Mouse (Mus musculus) liver, adult 2 months (tissue): ENCODE results near the gene 4930426L09Rik.

Experiments used
- CTCF ChIP-seq: fragments of 200-500 bp; IDR thresholded peaks from 2 replicates; pipeline ENCODE4 v1.5.1; 2011; ENCODE audit warnings: low read depth, low read length, control low read depth
- POLR2A ChIP-seq: fragments of 200-500 bp; IDR thresholded peaks from 2 replicates; pipeline ENCODE4 v1.6.1; 2011; ENCODE audit warnings: low read length, control low read depth; ENCODE audit not compliant: insufficient read depth; ENCODE audit errors: extremely low read depth

DNA sequence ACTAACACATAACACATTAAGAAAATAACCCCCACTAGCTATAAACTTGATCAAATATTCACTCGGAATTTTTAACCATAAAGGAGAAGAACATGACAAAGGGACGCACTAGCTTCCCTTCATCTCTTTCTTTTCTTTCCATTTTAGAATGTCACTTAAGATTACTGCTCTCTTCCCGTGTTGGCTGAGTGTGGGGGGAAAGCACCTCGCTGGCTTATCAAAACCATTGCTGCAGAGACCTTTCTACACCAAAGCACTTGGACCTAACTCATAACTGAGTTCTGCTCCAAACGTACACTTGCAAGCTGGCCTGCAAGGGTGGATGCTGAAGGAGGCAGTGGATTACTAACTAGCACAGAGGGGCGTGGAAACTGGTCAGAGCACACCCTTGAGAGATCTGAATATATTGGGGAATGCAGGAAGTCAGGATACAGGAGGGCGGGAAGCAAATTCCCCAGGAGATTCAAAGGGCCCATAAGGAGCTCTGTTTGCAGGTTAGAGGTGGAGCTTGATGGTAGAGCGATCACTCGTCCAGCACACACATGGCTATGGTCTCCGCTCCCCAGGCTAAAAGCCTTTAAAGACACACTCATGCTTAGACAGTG, 20.8 kb upstream of the 4930426L09Rik start:
- TF ChIP-seq CTCF: no peak
- no peak for TF ChIP-seq POLR2A
